Comparison of ENCODE assay signal across 24 mouse cellular contexts in genomic region chr8:46995931-46996664, GRCm38 (mm10). TPM values are rescaled to one million over a fixed set of nuclear protein-coding genes. Genes with fewer than 3 reads are reported as not detected.
DNase-seq lines count a peak whose midpoint lies in the region; TF ChIP-seq lines count a peak whose summit lies in the region.
"Had no signal": no experiment of that assay in that cellular context is flagged by ENCODE, and none has a peak within 500 bp of the region (broad histone marks: within the 10 kb centered on the region; RNA-seq: fewer than 3 reads in every experiment).

No protein-coding gene starts in this region.

- 66% methylated on average over 9 of the region's 9 CpGs for WGBS in limb, embryonic 10.5 days
- WGBS in kidney, adult 2 months = 76% methylated on average over 9 of the region's 9 CpGs

- TF ChIP-seq POLR2A in kidney, adult 2 months (IDR thresholded peaks at IDR 0.05; ENCODE audit: low read depth, low read length) = no peak

- peaks cover 30% of the 10 kb centered on the region for H3K4me1 ChIP-seq in limb, embryonic 10.5 days
- peaks cover 3% of the 10 kb centered on the region; the same call in 1 of the 2 replicates for H3K4me1 ChIP-seq in kidney, adult 2 months (ENCODE audit: control insufficient read depth, insufficient read depth, low read length)
- H3K4me1 ChIP-seq: forebrain, embryonic 12.5 days; heart, embryonic 15.5 days had no signal

- DNase-seq in heart, adult 11 months = peak; percentile 76
- no peak for DNase-seq in heart, adult 18-20 months
- DNase-seq in ES-CJ7 (ENCODE audit: low read depth, low spot score) = peak; percentile 62
- DNase-seq in Muller cell, postnatal 12 days (ENCODE audit: inconsistent ontology term) = peak; percentile 13
- DNase-seq in limb, embryonic 10.5 days (ENCODE audit: low spot score) = peak; percentile 16
- DNase-seq in natural killer cell, adult 2 months (ENCODE audit: low spot score in 2 of 2) = no peak
- no peak for DNase-seq in thymus, postnatal 10 days (ENCODE audit: low spot score in 2 of 2)
- no peak for DNase-seq in kidney, adult 2 months
- DNase-seq: adrenal gland, adult 2 months; adrenal gland, postnatal 25 days; cerebellum, adult 8-10 months; cerebellum, postnatal 14 days; gastrocnemius, adult 2 months; gastrocnemius, postnatal 25 days; heart, postnatal 14 days had no signal

- peak overlapping the region; percentile 40; the same call in 1 of the 2 replicates for H3K27ac ChIP-seq in limb, embryonic 10.5 days
- no peak overlapping the region for H3K27ac ChIP-seq in kidney, adult 2 months (ENCODE audit: insufficient read depth, low read depth, low read length)
- H3K27ac ChIP-seq: embryonic facial prominence, embryonic 13.5 days; forebrain, embryonic 12.5 days; gastrocnemius, adult 2 months; heart, embryonic 15.5 days; hindbrain, embryonic 10.5 days; hindbrain, embryonic 14.5 days had no signal

- H3K36me3 ChIP-seq in limb, embryonic 10.5 days = no peaks in the 10 kb centered on the region
- H3K36me3 ChIP-seq in kidney, adult 2 months (ENCODE audit: control insufficient read depth, insufficient read depth, low read length) = no peaks in the 10 kb centered on the region
- H3K36me3 ChIP-seq: embryonic facial prominence, embryonic 13.5 days; forebrain, embryonic 12.5 days; G1E; heart, embryonic 15.5 days; hindbrain, embryonic 10.5 days had no signal

- H3K9me3 ChIP-seq in limb, embryonic 10.5 days (replicated peaks) = no peaks in the 10 kb centered on the region
- H3K9me3 ChIP-seq: embryonic facial prominence, embryonic 13.5 days; forebrain, embryonic 12.5 days; G1E; heart, embryonic 15.5 days; hindbrain, embryonic 10.5 days had no signal

- TF ChIP-seq CTCF in kidney, adult 2 months (conservative IDR thresholded peaks at IDR 0.05; ENCODE audit: insufficient read depth, insufficient read length, low read depth, low read length) = no peak

- H3K27me3 ChIP-seq in limb, embryonic 10.5 days (ENCODE audit: low read depth, poor library complexity, severe bottlenecking) = no peaks in the 10 kb centered on the region
- no peaks in the 10 kb centered on the region for H3K27me3 ChIP-seq in kidney, adult 2 months (replicated peaks; ENCODE audit: control insufficient read depth, insufficient read depth, low read length)
- H3K27me3 ChIP-seq: CH12.LX; embryonic facial prominence, embryonic 13.5 days; forebrain, embryonic 12.5 days; heart, embryonic 15.5 days had no signal

- H3K4me3 ChIP-seq in limb, embryonic 10.5 days = no peak overlapping the region
- H3K4me3 ChIP-seq in kidney, adult 2 months (ENCODE audit: insufficient read depth, low read depth, low read length) = no peak overlapping the region
- H3K4me3 ChIP-seq: embryonic facial prominence, embryonic 13.5 days; forebrain, embryonic 12.5 days; gastrocnemius, adult 2 months; heart, embryonic 15.5 days; hindbrain, embryonic 10.5 days had no signal

RNA-seq across cellular contexts. Expression of gene Enpp6, which starts 9.4 kb away (rescaled TPM):
- total RNA-seq in heart, adult 18-20 months (2021) = 1 to 10 TPM; 2.8 to 3.9 TPM
- 0.09 and 0.24 TPM in 2 replicates for polyA plus RNA-seq in limb, embryonic 10.5 days (2016; fragmentation: Nextera tagmentation; extraction: Ambion mirVana)
- 185 and 205 TPM in 2 replicates for polyA plus RNA-seq in kidney, adult 2 months (2012; rRNA removed)
- total RNA-seq: CH12.LX; common myeloid progenitor, adult 5-6 weeks; granulocyte monocyte progenitor cell, adult 5-6 weeks had no signal
- polyA plus RNA-seq: G1E had no signal

Comparison
In these comparisons a context has a peak if more than half of its experiments do, and no peak if none do; other contexts are left out.
1. DNase-seq: peak in heart, adult 11 months (single experiment), ES-CJ7 (single experiment), Muller cell, postnatal 12 days (single experiment) and limb, embryonic 10.5 days (single experiment); none in heart, adult 18-20 months (0 of 2), natural killer cell, adult 2 months (0 of 2), thymus, postnatal 10 days (0 of 2) and kidney, adult 2 months (single experiment).
2. RNA of gene Enpp6, which starts 9.4 kb away (polyA plus RNA-seq): 185 to 205 TPM in kidney, adult 2 months; 0.09 to 0.24 TPM in limb, embryonic 10.5 days; every median in the first group is over 100 times any median in the second.